In genomic region chr5:88971554-88971953, GRCm38 (mm10) we compare ENCODE assay signal across 23 mouse cellular contexts.
DNase-seq lines count a peak whose midpoint lies in the region; ATAC-seq and TF ChIP-seq lines count a peak whose summit lies in the region.
"Had no signal": no experiment of that assay in that cellular context is flagged by ENCODE, and none has a peak within 500 bp of the region (broad histone marks: within the 10 kb centered on the region; RNA-seq: fewer than 3 reads in every experiment).

No protein-coding gene starts in this region.

- H3K27me3 ChIP-seq in kidney, adult 2 months (replicated peaks; ENCODE audit: control insufficient read depth, insufficient read depth, low read length): no peaks in the 10 kb centered on the region
- H3K27me3 ChIP-seq in kidney, embryonic 14.5 days (ENCODE audit: control insufficient read depth, insufficient read depth, low read length): no peaks in the 10 kb centered on the region
- no peaks in the 10 kb centered on the region for H3K27me3 ChIP-seq in lung, embryonic 14.5 days (ENCODE audit: insufficient read depth, low read length)
- H3K27me3 ChIP-seq in ES-Bruce4 (ENCODE audit: control insufficient read depth, insufficient read depth, low read length, poor library complexity, severe bottlenecking): no peaks in the 10 kb centered on the region
- H3K27me3 ChIP-seq: embryonic facial prominence, embryonic 12.5 days; forebrain, embryonic 13.5 days; hindbrain, embryonic 12.5 days; liver, embryonic 15.5 days; midbrain, embryonic 13.5 days; stomach, embryonic 15.5 days had no signal

- DNase-seq in kidney, adult 2 months: no peak
- no peak for DNase-seq in lung, embryonic 14.5 days
- no peak for DNase-seq in lung, postnatal 4 days
- no peak for DNase-seq in frontal cortex, postnatal 14 days (ENCODE audit: low spot score in 2 of 2)
- DNase-seq: adrenal gland, postnatal 25 days; cerebellum, adult 11 months; cerebellum, postnatal 10 days; gastrocnemius, postnatal 25 days; kidney, postnatal 10 days; right cerebral cortex, postnatal 25 days had no signal

- no peaks in the 10 kb centered on the region for H3K4me1 ChIP-seq in kidney, adult 2 months (ENCODE audit: control insufficient read depth, insufficient read depth, low read length)
- H3K4me1 ChIP-seq in kidney, embryonic 14.5 days (ENCODE audit: control insufficient read depth, insufficient read depth, low read length): 0 out of 2 replicates have a peak, but pooled peaks cover 6% of the 10 kb centered on the region
- 0 out of 2 replicates have a peak, but pooled peaks cover 4% of the 10 kb centered on the region for H3K4me1 ChIP-seq in lung, embryonic 14.5 days (ENCODE audit: insufficient read depth)
- H3K4me1 ChIP-seq in ES-Bruce4 (ENCODE audit: control insufficient read depth, insufficient read depth, low read length): no peaks in the 10 kb centered on the region
- H3K4me1 ChIP-seq: embryonic facial prominence, embryonic 12.5 days; liver, embryonic 15.5 days; stomach, embryonic 15.5 days had no signal

- no peak overlapping the region for H3K9ac ChIP-seq in kidney, embryonic 14.5 days (ENCODE audit: low read depth, low read length)
- H3K9ac ChIP-seq in lung, embryonic 14.5 days: no peak overlapping the region
- no peak overlapping the region for H3K9ac ChIP-seq in ES-Bruce4 (ENCODE audit: low read depth, poor library complexity, severe bottlenecking)
- H3K9ac ChIP-seq: embryonic facial prominence, embryonic 12.5 days; forebrain, embryonic 13.5 days; hindbrain, embryonic 12.5 days; liver, embryonic 15.5 days; midbrain, embryonic 13.5 days; stomach, embryonic 15.5 days had no signal

- no peak overlapping the region for H3K4me2 ChIP-seq in kidney, embryonic 14.5 days (replicated peaks; ENCODE audit: low read depth, low read length)
- H3K4me2 ChIP-seq in lung, embryonic 14.5 days: no peak overlapping the region
- H3K4me2 ChIP-seq: embryonic facial prominence, embryonic 12.5 days; forebrain, embryonic 13.5 days; hindbrain, embryonic 12.5 days; liver, embryonic 15.5 days; midbrain, embryonic 13.5 days; stomach, embryonic 15.5 days had no signal

- H3K27ac ChIP-seq in kidney, adult 2 months (ENCODE audit: insufficient read depth, low read depth, low read length): no peak overlapping the region
- H3K27ac ChIP-seq in kidney, embryonic 14.5 days (ENCODE audit: low read depth, low read length): no peak overlapping the region
- H3K27ac ChIP-seq in lung, embryonic 14.5 days (ENCODE audit: low read depth): no peak overlapping the region
- no peak overlapping the region for H3K27ac ChIP-seq in ES-Bruce4 (ENCODE audit: insufficient read depth, low read length)
- H3K27ac ChIP-seq: embryonic facial prominence, embryonic 12.5 days; forebrain, embryonic 13.5 days; hindbrain, embryonic 12.5 days; limb, embryonic 10.5 days; liver, embryonic 15.5 days; macrophage; midbrain, embryonic 13.5 days; stomach, embryonic 15.5 days had no signal

- ATAC-seq in kidney, embryonic 14.5 days (ENCODE audit: low FRiP score, low TSS enrichment): no peak
- no peak for ATAC-seq in lung, embryonic 14.5 days (ENCODE audit: insufficient read depth)
- peak; percentile 61; the same call in 1 of the 2 replicates for ATAC-seq in megakaryocyte-erythroid progenitor cell, adult 5-6 weeks (replicated peaks; ENCODE audit: low FRiP score, low TSS enrichment, poor library complexity, severe bottlenecking)
- ATAC-seq: forebrain, embryonic 13.5 days; inflammation-experienced regulatory T-cells, adult 6 months; midbrain, embryonic 13.5 days had no signal

- peak; percentile 49; the same call in 1 of the 2 replicates for TF ChIP-seq CTCF in kidney, adult 2 months (conservative IDR thresholded peaks at IDR 0.05; ENCODE audit: insufficient read depth, insufficient read length, low read depth, low read length)
- peak; percentile 26; the same call in 1 of the 2 replicates for TF ChIP-seq CTCF in lung, embryonic 14.5 days (IDR thresholded peaks at IDR 0.05; ENCODE audit: low read depth)
- TF ChIP-seq CTCF in ES-Bruce4 (IDR thresholded peaks at IDR 0.05; ENCODE audit: low read depth, low read length): peak; percentile 4

- no peaks in the 10 kb centered on the region for H3K9me3 ChIP-seq in kidney, embryonic 14.5 days (ENCODE audit: control insufficient read depth, low read length)
- H3K9me3 ChIP-seq in lung, embryonic 14.5 days (ENCODE audit: low read depth, low read length): no peaks in the 10 kb centered on the region
- H3K9me3 ChIP-seq in ES-Bruce4 (replicated peaks; ENCODE audit: control insufficient read depth, insufficient read depth, low read length, poor library complexity, severe bottlenecking): no peaks in the 10 kb centered on the region
- H3K9me3 ChIP-seq: embryonic facial prominence, embryonic 12.5 days; forebrain, embryonic 13.5 days; hindbrain, embryonic 12.5 days; limb, embryonic 10.5 days; liver, embryonic 15.5 days; midbrain, embryonic 13.5 days; stomach, embryonic 15.5 days had no signal

- TF ChIP-seq POLR2A in kidney, adult 2 months (IDR thresholded peaks at IDR 0.05; ENCODE audit: low read depth, low read length): no peak
- no peak for TF ChIP-seq POLR2A in ES-Bruce4 (IDR thresholded peaks at IDR 0.05; ENCODE audit: insufficient read depth, low read length)

- TF ChIP-seq EP300 in ES-Bruce4 (IDR thresholded peaks at IDR 0.05; ENCODE audit: insufficient read depth, low read depth, low read length): no peak

- no peak overlapping the region for H3K4me3 ChIP-seq in kidney, adult 2 months (ENCODE audit: insufficient read depth, low read depth, low read length)
- no peak overlapping the region for H3K4me3 ChIP-seq in kidney, embryonic 14.5 days (ENCODE audit: low read length)
- H3K4me3 ChIP-seq in lung, embryonic 14.5 days (ENCODE audit: low read depth, low read length): no peak overlapping the region
- no peak overlapping the region for H3K4me3 ChIP-seq in ES-Bruce4 (ENCODE audit: low read depth, low read length)
- H3K4me3 ChIP-seq: embryonic facial prominence, embryonic 12.5 days; erythroblast, embryonic 14.5 days; forebrain, embryonic 13.5 days; hindbrain, embryonic 12.5 days; limb, embryonic 10.5 days; liver, embryonic 15.5 days; midbrain, embryonic 13.5 days; stomach, embryonic 15.5 days had no signal

- H3K36me3 ChIP-seq in kidney, adult 2 months (ENCODE audit: control insufficient read depth, insufficient read depth, low read length): no peaks in the 10 kb centered on the region
- H3K36me3 ChIP-seq in kidney, embryonic 14.5 days (ENCODE audit: control insufficient read depth, insufficient read depth, low read length): no peaks in the 10 kb centered on the region
- H3K36me3 ChIP-seq in lung, embryonic 14.5 days (ENCODE audit: insufficient read depth): no peaks in the 10 kb centered on the region
- H3K36me3 ChIP-seq in ES-Bruce4 (ENCODE audit: control insufficient read depth, insufficient read depth, low read length, poor library complexity, severe bottlenecking): no peaks in the 10 kb centered on the region
- H3K36me3 ChIP-seq: embryonic facial prominence, embryonic 12.5 days; hindbrain, embryonic 12.5 days; limb, embryonic 10.5 days; liver, embryonic 15.5 days; midbrain, embryonic 13.5 days; stomach, embryonic 15.5 days had no signal
